Mouse (Mus musculus) heart, postnatal 4 days (tissue): ENCODE data around the gene Bcas3. TPM values are rescaled to one million over a fixed set of nuclear protein-coding genes. Genes with fewer than 3 reads are reported as not detected.

ENCODE experiments used
- DNase-seq: peaks from one replicate; pipeline ENCODE4 v3.0.0; 2021
- microRNA-seq, 2 experiments: library from miRNA; unstranded; fragments of <30 nt; microRNA quantifications; one replicate each; pipeline ENCODE4 v1.2.0; 2021 to 2022
- total RNA-seq, 2 experiments: library from RNA; stranded (reverse); gene quantifications; 2 replicates each; pipeline ENCODE4 v1.2.3; 2021

Gene Bcas3
- total RNA-seq, 2 experiments from 2014 or later: 24.4 to 24.7 TPM

- peak; percentile 89 for DNase-seq
Measured at GRCm38 (mm10) chr11:85843347-85843692, 490.4 kb downstream of the Bcas3 start.

- DNase-seq: peak; percentile 97
Measured at GRCm38 (mm10) chr11:85844144-85844965, 491.4 kb downstream of the Bcas3 start.

- DNase-seq: no peak
Measured at GRCm38 (mm10) chr11:85844971-85845370, 492.0 kb downstream of the Bcas3 start.

GRCm38 (mm10) chr11:85845921-85846320, 493.0 kb downstream of the Bcas3 start:
- peak; percentile 56 for DNase-seq

- peak; percentile 10 for DNase-seq
Measured at GRCm38 (mm10) chr11:85846509-85846908, 493.5 kb downstream of the Bcas3 start.

GRCm38 (mm10) chr11:85849037-85849436, 496.1 kb downstream of the Bcas3 start:
- DNase-seq: peak; percentile 78

- no peak for DNase-seq
Measured at GRCm38 (mm10) chr11:85850233-85850632, 497.3 kb downstream of the Bcas3 start, which contains the start of gene Gm11444. Gene Gm11444 (minus strand): TSS chr11:85850333.

- peak; percentile 17 for DNase-seq
Measured at GRCm38 (mm10) chr11:85850758-85851157, 497.8 kb downstream of the Bcas3 start.

- no peak for DNase-seq
Measured at GRCm38 (mm10) chr11:85857997-85858698, 505.2 kb downstream of the Bcas3 start.

- DNase-seq: no peak
Measured at GRCm38 (mm10) chr11:85864363-85864762, 511.4 kb downstream of the Bcas3 start.

Small RNA genes within 50 kb of the gene (microRNA-seq; reads per million reads assigned to microRNA genes)
- 0 reads per million in 2 experiments for gene Mir5110

Other genes with a start within 250 kb of the Bcas3 start
- gene Usp32, start 213.0 kb upstream of the Bcas3 start, total RNA-seq: 10 to 100 TPM; 21.8 to 21.9 TPM
- gene 1700125H20Rik, start 182.8 kb upstream of the Bcas3 start, total RNA-seq: under 1 TPM in 1 of 2 experiments, not detected in 1; 0.71 TPM
- gene Appbp2, start 118.0 kb upstream of the Bcas3 start, total RNA-seq: 10 to 100 TPM; 39.2 to 40.0 TPM
- gene Ppm1d, start 41.9 kb upstream of the Bcas3 start, total RNA-seq: 10 to 100 TPM; 16.2 to 16.8 TPM